Mouse (Mus musculus) cortical plate, adult 2 months (tissue): ENCODE results near the gene Selenov.
A peak's percentile ranks its signal among the peaks of the same experiment; 100 is the strongest.

Experiments
- CTCF ChIP-seq: fragments of 200-500 bp; IDR thresholded peaks from 2 replicates; pipeline ENCODE4 v1.5.1; 2011; ENCODE audit warnings: mild to moderate bottlenecking, control low read depth, low read length; ENCODE audit not compliant: insufficient read depth; ENCODE audit errors: extremely low read depth
- POLR2A ChIP-seq: fragments of 200-500 bp; IDR thresholded peaks from 2 replicates; pipeline ENCODE4 v1.6.1; 2011; ENCODE audit warnings: mild to moderate bottlenecking, low read length, control low read depth; ENCODE audit not compliant: insufficient read depth; ENCODE audit errors: extremely low read depth

DNA sequence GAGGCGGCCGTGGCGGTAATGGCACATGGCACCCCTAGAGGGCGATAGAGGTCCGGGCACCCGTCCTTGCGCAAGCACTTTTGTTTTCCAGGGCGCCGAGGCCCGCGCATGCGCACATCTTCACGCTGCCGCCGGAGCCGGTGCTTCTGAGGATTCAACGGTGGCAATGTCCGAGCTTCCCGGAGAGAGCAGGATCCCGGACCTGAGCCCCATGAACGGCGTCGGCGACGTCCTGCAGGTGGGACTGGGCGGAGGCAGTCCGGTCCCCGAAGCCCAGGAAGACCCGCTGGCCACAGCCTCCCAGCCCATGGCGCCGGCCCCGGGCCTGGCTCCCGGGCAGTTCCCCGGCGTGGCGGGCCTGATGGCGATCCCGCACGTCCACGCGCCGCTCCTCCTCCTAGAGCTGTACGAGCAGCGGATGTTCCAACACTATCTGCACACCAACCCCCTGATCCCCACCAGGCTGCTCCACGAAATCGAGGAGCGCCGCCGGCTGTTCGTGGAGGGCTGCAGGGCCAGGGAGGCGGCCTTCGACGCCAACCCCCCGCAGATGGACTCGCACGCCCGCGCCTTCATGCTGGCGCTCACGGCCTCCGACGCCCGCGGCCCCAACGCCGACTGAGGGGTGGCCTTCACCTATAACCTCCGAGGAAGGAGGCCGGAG, 13.2 kb downstream of the Selenov start, which contains the start of gene Eid2b:
- TF ChIP-seq POLR2A (peak; percentile 80), CTCF (peak; percentile 75)
